Mouse (Mus musculus) lung, postnatal 0 days (tissue): Measurements from ENCODE around the gene Rnf123.

Source experiments
- CTCF ChIP-seq: IDR thresholded peaks from 2 replicates; pipeline ENCODE4 v1.5.1; 2016; ENCODE audit warnings: antibody characterized with exemption, mild to moderate bottlenecking
- EP300 ChIP-seq: IDR thresholded peaks from 2 replicates; pipeline ENCODE4 v1.6.1; 2016; ENCODE audit warnings: antibody characterized with exemption, mild to moderate bottlenecking, control low read depth

DNA sequence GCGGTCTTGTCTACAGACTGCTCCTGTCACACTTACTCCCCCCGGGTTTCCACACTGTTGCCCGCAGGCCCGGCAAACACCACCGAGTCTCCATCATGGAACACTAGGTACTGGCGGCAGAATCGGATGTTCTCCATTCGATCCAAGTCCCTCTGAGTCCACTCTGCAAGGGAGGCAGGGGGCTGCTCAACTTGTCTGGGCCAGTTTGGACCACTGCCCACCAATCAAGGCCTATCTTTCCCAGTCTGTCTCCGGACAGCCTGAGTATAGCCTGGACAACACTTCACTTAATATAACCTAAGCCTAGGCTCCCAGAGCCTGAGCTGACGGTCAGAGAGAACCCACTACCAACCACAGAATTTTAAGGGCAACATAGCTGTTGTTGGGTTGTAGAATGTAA is 10.4 kb upstream of the Rnf123 start:
- TF ChIP-seq CTCF (no peak), EP300 (no peak)
